In genomic region chr4:80691774-80692485, GRCm38 (mm10) we compare ENCODE assay signal across 23 mouse cellular contexts.
"Had no signal": no experiment of that assay in that cellular context is flagged by ENCODE, and none has a peak within 500 bp of the region (broad histone marks: within the 10 kb centered on the region; RNA-seq: fewer than 3 reads in every experiment).

No protein-coding gene starts in this region.

- H3K27me3 ChIP-seq: heart, embryonic 12.5 days; hindbrain, embryonic 12.5 days; intestine, embryonic 15.5 days; limb, embryonic 12.5 days; limb, embryonic 15.5 days; liver, embryonic 12.5 days had no signal

- H3K4me1 ChIP-seq: heart, embryonic 10.5 days; heart, embryonic 12.5 days; hindbrain, embryonic 10.5 days; hindbrain, embryonic 12.5 days; intestine, embryonic 15.5 days; limb, embryonic 12.5 days; limb, embryonic 15.5 days; liver, embryonic 12.5 days had no signal

- H3K36me3 ChIP-seq: heart, embryonic 10.5 days; heart, embryonic 12.5 days; hindbrain, embryonic 10.5 days; hindbrain, embryonic 12.5 days; intestine, embryonic 15.5 days; limb, embryonic 12.5 days; limb, embryonic 15.5 days; liver, embryonic 12.5 days had no signal

- H3K9me3 ChIP-seq: heart, embryonic 10.5 days; heart, embryonic 12.5 days; hindbrain, embryonic 10.5 days; hindbrain, embryonic 12.5 days; intestine, embryonic 15.5 days; limb, embryonic 12.5 days; limb, embryonic 15.5 days; liver, embryonic 12.5 days had no signal

- H3K9ac ChIP-seq: heart, embryonic 12.5 days; hindbrain, embryonic 12.5 days; hindbrain, embryonic 14.5 days; intestine, embryonic 15.5 days; limb, embryonic 12.5 days; limb, embryonic 15.5 days; liver, embryonic 12.5 days; liver, embryonic 14.5 days had no signal

- H3K4me2 ChIP-seq: heart, embryonic 12.5 days; hindbrain, embryonic 12.5 days; hindbrain, embryonic 14.5 days; intestine, embryonic 15.5 days; limb, embryonic 12.5 days; limb, embryonic 15.5 days; liver, embryonic 12.5 days had no signal

- ATAC-seq: forebrain, embryonic 16.5 days; hindbrain, embryonic 16.5 days; inflammation-experienced regulatory T-cells, adult 6 months; intestine, embryonic 15.5 days; intestine, postnatal 0 days; liver, embryonic 12.5 days had no signal

- H3K27ac ChIP-seq: gastrocnemius, adult 2 months; heart, embryonic 10.5 days; hindbrain, embryonic 10.5 days; hindbrain, embryonic 12.5 days; hindbrain, embryonic 14.5 days; intestine, embryonic 15.5 days; limb, embryonic 12.5 days; limb, embryonic 15.5 days; liver, embryonic 12.5 days; liver, embryonic 14.5 days had no signal

- DNase-seq: gastrocnemius, adult 2 months; gastrocnemius, postnatal 10 days; gastrocnemius, postnatal 25 days; heart, adult 18-20 months; heart, postnatal 10 days; heart, postnatal 4 days; layer of hippocampus, adult 9-11 months; layer of hippocampus, postnatal 36 days; left cerebral cortex, postnatal 4 days had no signal

- H3K4me3 ChIP-seq: gastrocnemius, adult 2 months; heart, embryonic 10.5 days; heart, embryonic 12.5 days; hindbrain, embryonic 10.5 days; hindbrain, embryonic 12.5 days; intestine, embryonic 15.5 days; limb, embryonic 12.5 days; limb, embryonic 15.5 days; liver, embryonic 12.5 days had no signal
